Mouse (Mus musculus) gonadal fat pad, adult 2 months (tissue): Measurements from ENCODE around the gene Sec31b. TPM values are rescaled to one million over a fixed set of nuclear protein-coding genes. Genes with fewer than 3 reads are reported as not detected.

Source experiments
- DNase-seq: peaks from one replicate; pipeline ENCODE4 v3.0.0-alpha.2; 2012; ENCODE audit warnings: low read depth
- polyA plus RNA-seq: library from polyadenylated mRNA; depleted of rRNA; stranded (reverse); fragments of >200 nt; gene quantifications from 2 replicates; pipeline ENCODE4 v1.2.3, GENCODE M21; 2012; rRNA removed

The Sec31b gene
- polyA plus RNA-seq, result 8.7 and 9.2 TPM in 2 replicates

- DNase-seq, result no peak
These were observed at the start of gene Sec31b for GRCm38 (mm10) chr19:44545321-44546041. TSS of gene Sec31b (minus strand) at chr19:44545864.

- DNase-seq, result no peak
These were observed 48.5 kb upstream of the Sec31b start for GRCm38 (mm10) chr19:44594180-44594579.

- no peak for DNase-seq
These were observed 46.0 kb upstream of the Sec31b start for GRCm38 (mm10) chr19:44591638-44592037.

GRCm38 (mm10) chr19:44590992-44591391 is 45.3 kb upstream of the Sec31b start:
- DNase-seq, result no peak

GRCm38 (mm10) chr19:44589591-44590223 is 44.0 kb upstream of the Sec31b start:
- no peak for DNase-seq

GRCm38 (mm10) chr19:44588036-44588435 is 42.4 kb upstream of the Sec31b start:
- DNase-seq, result no peak

GRCm38 (mm10) chr19:44582638-44583309 is 37.1 kb upstream of the Sec31b start:
- DNase-seq, result no peak

- no peak for DNase-seq
These were observed 36.4 kb upstream of the Sec31b start for GRCm38 (mm10) chr19:44582103-44582502.

- DNase-seq, result no peak
These were observed 32.4 kb upstream of the Sec31b start for GRCm38 (mm10) chr19:44578038-44578437.

- no peak for DNase-seq
These were observed 30.6 kb upstream of the Sec31b start for GRCm38 (mm10) chr19:44576275-44576674.

GRCm38 (mm10) chr19:44567763-44568162 is 22.1 kb upstream of the Sec31b start:
- DNase-seq, result no peak

GRCm38 (mm10) chr19:44564006-44564405 is 18.3 kb upstream of the Sec31b start:
- DNase-seq, result no peak

GRCm38 (mm10) chr19:44562652-44563206 is 17.1 kb upstream of the Sec31b start, which contains the start of gene Hif1an:
TSS of gene Hif1an (plus strand) at chr19:44562850.
- peak; percentile 72 for DNase-seq

GRCm38 (mm10) chr19:44554861-44555590 is 9.4 kb upstream of the Sec31b start, which contains the start of gene Ndufb8:
TSS of gene Ndufb8 (minus strand) at chr19:44555440.
- DNase-seq, result no peak

- DNase-seq, result no peak
These were observed 8.8 kb upstream of the Sec31b start for GRCm38 (mm10) chr19:44554490-44554860.

- DNase-seq, result no peak
These were observed 7.6 kb upstream of the Sec31b start for GRCm38 (mm10) chr19:44553286-44553685.

GRCm38 (mm10) chr19:44552731-44553130 is 7.1 kb upstream of the Sec31b start, which contains the start of gene Gm20538:
TSS of gene Gm20538 (minus strand) at chr19:44552831.
- no peak for DNase-seq

- no peak for DNase-seq
These were observed 889 bp downstream of the Sec31b start for GRCm38 (mm10) chr19:44544775-44545174.

GRCm38 (mm10) chr19:44544372-44544771 is 1.3 kb downstream of the Sec31b start:
- no peak for DNase-seq

GRCm38 (mm10) chr19:44542694-44543178 is 2.9 kb downstream of the Sec31b start:
- peak; percentile 83 for DNase-seq

- no peak for DNase-seq
These were observed 8.2 kb downstream of the Sec31b start for GRCm38 (mm10) chr19:44537416-44537815.
